Mouse (Mus musculus): ENCODE data around the gene Cgn.

The Cgn gene

DNA sequence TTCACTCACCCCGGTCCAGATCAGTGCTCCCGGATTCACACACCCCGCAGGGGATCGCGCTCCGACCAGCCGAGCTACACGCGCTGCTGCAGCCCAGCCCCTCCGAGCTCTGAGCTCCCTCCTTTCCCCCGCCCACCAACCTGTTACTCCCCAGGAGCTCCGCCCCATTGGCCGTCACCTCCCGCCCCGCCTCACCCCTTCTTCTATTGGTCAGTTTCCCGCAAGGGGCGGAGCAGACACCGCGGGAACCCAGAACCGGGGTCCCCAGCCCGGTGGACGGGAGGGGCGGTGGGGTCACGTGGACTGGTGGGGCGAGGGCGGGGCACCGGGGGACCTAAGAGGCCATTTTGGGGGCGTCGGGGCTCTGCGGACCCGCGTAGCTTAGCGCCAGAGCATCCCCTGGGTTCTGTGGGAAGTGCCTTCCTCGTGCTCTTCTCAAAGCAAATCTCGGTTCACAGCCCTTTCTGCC, at the start of gene Cgn:
Gene Cgn, minus strand, starts transcription at position 126 of the 469 bp plus-strand sequence.
- DNase-seq (ENCODE audit: extremely low read depth, low read depth, low spot score), result no peak

DNA sequence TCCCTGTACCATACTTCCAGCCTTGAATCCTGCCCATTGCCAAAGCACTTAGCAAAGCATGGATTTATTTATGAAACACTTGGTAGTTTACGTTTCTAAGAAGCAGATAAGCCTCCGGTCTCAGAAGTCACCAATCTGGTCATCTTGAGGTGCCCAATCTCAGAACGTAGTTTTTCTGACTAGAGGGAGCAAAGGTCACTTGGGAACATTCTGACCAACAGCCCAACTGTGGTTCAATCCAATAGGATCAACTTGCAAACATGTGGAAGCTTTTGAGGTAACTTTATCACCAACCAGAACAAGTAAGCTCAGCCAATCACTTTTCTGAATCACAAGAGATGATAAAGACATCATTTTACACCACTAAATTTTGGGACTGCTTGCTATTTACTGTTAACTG, 49.1 kb upstream of the Cgn start:
- DNase-seq (ENCODE audit: extremely low read depth, low read depth, low spot score), result no peak

DNA sequence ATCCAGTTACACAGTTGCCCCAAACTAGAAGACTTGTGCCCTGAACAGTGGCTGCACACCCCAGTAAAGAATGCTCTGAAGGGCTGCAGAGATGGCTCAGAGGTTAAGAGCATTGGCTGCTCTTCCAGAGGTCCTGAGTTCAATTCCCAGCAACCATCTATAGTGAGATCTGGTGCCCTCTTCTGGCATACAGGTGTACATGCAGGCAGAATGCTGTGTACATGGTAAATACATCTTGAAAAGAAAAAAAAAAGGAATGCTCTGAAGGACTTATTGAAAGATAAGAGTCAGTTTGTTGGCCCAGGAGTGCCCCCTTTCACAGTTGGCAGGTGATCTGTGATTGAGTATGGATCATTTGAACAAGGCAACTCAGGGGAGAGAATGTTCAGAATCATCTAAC, 47.1 kb upstream of the Cgn start:
- no peak for DNase-seq (ENCODE audit: extremely low read depth, low read depth, low spot score)

DNA sequence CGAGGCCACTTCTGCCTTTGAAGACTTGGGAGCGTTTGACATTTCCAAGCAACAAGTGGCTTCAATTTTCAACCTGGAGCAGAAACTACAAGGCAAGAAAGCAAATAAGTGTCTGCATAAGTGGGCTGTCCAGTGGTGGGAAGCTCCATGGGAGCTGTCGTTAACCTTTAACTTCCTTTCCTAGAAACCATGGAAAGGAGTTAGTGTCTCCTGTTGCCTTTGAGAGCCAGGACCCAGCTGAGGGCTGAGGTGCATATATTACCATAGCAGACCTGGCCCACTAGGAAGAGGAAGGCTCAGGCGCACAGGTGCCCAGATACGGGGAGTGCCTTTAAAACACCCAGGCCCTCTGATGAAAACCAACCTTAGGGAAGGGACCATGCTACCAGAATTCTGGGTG, 46.4 kb upstream of the Cgn start:
- no peak for DNase-seq (ENCODE audit: extremely low read depth, low read depth, low spot score)

DNA sequence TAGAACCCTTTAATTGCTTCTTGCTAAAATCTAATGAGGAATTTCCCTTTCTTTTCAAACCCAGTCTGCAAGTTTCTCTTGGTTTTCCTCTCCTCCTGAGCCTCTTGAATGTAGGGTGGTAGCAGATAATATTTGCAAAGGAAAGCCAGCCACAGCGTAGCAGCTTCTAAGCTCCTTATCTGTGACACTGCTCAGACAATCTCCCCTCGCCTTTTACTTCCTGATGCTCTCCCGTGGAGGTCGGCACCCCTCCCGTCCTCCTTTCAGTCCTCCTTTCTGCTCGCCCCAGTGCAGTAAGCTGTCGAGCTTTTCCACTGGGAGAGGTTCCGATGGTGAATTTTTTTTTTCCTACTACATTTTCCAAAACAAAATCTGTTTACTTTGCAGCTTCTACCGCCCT, 45.8 kb upstream of the Cgn start:
- DNase-seq (ENCODE audit: extremely low read depth, low read depth, low spot score), result no peak

DNA sequence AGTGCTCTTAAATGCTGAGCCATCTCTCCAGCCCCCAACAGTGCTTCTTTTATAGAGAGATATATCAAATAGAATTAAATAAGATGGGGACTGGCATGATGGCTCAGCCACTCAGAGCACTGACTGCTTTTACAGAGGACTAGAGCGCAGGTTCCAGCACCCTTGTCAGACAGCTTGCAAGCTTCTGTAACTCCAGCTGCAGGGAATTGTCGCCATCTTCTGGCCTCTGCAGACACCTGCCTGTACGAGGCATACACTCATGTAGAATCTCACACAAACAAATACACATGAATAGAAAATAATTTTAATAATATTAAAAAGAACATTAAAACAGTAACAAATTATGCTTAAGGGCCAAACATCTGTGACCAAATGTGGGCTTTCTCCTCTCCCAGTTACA, 37.8 kb upstream of the Cgn start:
- DNase-seq (ENCODE audit: extremely low read depth, low read depth, low spot score), result no peak

DNA sequence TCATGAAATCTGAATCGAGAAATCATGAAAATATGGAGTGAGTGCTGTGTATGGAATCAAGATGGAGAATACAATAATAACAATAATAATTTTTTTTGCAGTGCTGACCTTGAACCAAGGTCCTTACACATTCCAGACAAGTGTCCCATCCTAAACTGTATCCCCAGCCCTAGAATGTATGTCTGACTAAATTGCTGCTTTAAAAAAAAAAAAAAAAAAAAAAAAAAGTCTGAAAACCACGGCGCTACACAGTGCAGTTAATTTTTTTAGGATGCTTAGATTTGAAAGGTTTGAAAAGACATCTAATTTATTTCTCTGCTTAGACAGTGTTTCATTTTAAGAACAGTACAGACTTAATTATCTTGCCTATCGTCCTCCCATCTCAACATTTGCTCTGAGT, 35.8 kb upstream of the Cgn start:
- DNase-seq (ENCODE audit: extremely low read depth, low read depth, low spot score), result no peak

DNA sequence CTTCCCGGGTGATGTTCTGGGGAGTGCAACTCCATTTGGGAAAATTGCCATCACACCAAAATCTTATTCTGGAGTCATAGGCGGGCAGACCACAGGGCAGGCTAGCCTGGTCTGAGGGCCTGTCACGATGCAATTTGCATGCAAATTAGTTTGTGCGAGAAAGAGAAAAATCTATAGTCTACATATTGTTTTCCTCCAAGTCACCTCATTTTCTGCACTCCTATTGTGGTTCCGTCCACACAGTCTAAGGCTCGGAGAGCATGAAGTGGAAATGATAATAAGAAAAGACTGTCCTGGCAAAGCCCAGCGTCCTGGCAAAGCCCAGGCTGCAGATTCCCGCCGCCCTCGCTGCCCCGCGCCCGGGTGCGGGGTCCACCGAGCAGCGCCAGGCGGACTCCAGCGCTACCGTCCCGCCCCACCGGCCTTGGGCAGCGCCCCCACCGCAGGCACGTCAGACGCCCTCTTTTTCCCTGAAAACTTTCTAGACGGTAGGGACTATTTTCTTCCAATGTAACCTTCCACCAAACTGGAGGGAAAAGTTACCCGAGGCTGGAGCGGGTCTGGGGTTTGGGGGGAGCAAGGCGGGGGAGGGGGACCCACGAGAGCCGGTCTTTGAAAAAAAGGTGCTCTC, 34.8 kb upstream of the Cgn start:
- no peak for DNase-seq (ENCODE audit: extremely low read depth, low read depth, low spot score)

DNA sequence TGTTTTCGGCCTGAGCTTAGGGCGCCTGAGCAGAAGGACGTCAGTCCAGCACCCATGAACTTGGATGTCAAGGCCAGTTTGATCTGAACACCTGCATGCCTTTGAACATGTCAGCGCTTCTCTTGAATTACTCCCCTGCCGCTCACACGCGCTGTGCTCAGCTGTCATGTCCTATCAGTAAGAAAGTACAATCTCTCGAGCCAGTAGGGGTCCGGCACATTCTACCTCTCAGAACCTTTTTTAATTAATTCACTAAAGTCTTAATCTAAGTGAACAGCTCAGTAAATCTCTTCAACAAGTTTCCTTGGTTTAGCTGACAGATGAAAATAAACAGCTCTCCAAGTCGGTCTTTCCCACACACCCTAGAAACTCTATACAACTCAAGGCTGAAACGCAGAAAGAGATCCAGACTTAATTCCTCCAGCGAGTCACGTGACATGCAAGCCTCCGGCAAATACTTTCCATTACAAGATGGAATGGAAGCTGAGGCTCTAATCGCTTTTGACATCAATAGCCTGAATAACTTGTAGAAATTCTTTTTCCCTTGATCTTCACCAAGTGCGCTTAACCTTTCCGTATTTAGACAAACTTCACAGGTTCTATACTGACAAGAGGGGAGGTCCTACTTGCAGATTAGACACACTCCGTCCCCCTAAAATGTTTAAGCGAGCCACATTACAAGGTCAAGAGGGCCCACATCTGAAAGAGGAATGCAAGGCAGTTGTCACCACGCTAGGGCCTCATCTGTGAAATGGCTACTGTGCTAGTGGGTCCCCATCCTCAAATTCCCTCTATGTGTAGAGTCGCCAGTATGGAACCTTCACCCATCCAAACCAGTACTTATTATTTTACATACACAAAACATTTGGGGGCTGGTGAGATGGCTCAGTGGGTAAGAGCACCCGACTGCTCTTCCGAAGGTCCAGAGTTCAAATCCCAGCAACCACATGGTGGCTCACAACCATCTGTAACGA, 33.4 kb upstream of the Cgn start:
- DNase-seq (ENCODE audit: extremely low read depth, low read depth, low spot score), result no peak

DNA sequence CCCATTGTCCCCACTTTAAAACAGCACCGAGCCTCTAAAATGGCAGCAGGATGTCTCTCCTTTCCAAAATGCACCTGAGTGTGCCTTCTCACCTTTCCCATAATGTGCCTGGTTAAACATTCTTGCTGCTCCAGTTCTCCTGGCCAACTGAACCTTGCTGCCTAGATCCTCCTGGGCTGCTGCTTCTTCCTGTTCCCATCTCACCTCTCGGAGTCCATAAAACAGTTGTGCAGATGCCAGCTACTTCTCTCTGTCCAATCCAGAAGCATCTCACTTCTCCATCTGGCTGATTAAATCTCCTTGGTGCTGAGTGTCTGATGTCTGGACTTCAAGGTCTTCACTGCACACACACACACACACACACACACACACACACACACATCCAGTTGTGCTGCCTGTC, 31.4 kb upstream of the Cgn start:
- DNase-seq (ENCODE audit: extremely low read depth, low read depth, low spot score), result no peak

DNA sequence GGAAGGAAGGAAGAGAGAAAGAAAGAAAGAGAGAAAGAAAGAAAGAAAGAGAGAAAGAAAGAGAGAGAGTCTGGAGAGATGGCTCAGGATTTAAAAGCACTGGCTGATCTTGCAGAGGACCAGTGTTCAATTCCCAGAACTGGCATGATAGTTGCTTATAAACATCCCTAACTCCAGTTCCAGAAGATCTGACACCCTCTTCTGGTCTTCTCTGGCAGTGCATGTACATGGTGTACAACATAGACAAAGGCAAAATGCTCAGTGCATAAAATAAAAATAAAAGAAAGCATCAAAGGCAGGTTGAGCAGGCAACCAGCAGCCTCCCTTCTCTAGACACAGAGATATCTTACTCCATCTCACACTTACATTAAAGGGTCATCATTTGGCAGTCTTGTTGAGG, 29.3 kb upstream of the Cgn start:
- no peak for DNase-seq (ENCODE audit: extremely low read depth, low read depth, low spot score)

DNA sequence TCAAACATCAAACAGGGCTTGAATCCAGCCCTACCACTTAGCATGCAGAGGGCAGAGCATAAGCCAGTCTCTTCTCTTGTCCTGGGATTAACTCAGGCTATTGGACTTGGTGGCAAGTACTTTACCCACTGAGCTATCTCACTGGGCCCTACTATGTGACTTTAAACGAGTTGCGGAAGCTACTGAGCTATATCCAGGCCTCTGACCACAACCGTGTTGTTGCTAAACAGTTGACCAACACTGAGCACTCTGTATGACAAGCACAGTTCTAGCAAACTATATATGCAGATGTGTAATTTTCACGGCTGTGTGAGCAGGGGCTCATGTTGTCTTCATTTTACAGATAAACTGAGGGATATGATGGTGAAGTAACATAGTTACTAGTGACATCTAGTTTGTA, 28.4 kb upstream of the Cgn start:
- no peak for DNase-seq (ENCODE audit: extremely low read depth, low read depth, low spot score)

DNA sequence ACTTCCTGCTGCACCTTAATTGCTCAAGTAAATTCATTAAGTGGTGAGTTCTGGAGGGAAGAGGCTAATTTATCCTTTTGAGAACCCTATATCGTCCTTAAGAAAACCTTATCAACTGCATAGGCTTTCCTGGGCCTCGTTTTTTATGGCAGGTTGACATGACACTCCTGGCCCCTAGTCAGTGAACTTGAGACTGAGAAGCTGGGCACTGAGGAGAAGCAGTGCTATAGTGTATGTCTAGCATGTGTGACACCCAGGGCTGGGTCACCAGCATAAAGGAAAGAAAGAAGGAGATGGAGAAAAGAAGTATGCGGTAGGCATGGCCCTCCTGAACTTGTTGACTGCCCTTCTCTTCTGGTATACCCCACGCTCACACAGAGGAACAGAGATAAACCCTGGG, 27.8 kb upstream of the Cgn start:
- no peak for DNase-seq (ENCODE audit: extremely low read depth, low read depth, low spot score)

DNA sequence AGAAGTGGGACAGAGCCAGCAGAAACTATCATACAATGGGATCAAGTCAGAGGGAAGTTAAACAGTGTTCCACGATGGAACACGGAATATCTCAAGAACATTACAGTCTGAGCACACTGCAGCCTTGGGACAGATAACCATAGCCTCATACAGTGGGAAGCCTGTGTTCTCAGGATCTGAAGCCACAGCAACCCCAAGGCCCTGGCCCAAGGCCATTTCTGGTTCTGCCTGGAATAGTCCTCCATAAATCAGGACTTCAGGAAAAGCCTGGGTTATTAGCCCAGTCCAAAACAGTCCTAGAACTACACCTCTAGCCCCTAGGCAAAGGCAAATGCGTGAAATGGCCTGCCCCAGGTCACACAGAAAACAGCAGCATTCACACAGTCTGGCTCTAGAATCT, 27.4 kb upstream of the Cgn start:
- no peak for DNase-seq (ENCODE audit: extremely low read depth, low read depth, low spot score)

DNA sequence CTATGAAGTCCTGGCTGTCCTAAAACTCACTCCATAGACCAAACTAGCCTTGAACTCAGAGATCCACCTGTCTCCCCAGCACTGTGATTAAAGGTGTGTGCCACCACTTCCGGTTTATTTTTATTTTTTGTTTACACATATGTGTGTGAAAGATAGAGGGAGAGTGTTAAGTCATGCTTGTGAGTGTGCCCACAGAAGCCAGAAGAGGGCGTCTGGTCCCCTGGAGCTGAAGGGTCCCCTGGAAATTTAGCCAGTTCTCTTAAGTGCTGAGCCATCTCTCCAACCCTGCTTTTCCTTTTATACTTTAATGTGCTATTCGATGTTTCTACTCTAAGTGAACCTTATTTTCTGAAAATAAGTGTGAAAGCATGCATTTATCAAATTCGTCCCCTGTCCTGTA, 25.3 kb upstream of the Cgn start:
- no peak for DNase-seq (ENCODE audit: extremely low read depth, low read depth, low spot score)

DNA sequence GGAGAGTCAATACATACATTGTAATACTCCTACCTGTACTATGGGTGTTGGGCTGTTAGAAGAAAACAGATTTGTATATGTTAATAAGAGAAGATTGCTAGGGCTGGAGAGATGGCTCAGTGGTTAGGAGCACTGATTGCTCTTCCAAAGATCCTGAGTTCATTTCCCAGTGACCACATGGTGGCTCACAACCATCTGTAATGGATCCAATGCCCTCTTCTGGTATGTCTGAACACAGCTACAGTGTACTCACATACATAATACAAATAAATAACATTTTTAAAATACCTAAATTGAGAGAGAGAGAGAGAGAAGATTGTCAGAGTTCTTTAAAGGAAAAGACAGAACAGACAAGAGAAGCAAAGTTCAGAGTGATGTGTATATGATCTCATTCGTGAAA, 22.0 kb upstream of the Cgn start:
- DNase-seq (ENCODE audit: extremely low read depth, low read depth, low spot score), result no peak

DNA sequence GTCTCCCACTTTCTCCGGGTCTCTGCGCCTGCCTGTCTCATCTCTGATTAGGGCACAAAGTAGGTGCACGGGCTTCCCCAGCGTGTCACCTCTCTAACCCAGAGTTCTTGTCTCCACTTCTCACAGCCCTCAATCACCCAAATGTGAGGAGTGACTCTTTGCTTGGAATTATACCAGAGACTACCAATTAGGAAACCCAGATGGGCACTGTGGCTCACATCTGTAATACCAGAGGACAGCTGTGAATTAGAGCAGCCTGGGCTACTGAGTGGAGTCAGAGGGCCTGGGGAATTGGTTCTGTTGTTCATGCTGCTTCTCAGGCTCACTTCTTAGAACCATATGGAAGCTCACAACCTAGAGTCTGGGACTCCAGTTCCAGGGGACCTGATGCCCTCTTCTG, 18.7 kb upstream of the Cgn start:
- no peak for DNase-seq (ENCODE audit: extremely low read depth, low read depth, low spot score)

DNA sequence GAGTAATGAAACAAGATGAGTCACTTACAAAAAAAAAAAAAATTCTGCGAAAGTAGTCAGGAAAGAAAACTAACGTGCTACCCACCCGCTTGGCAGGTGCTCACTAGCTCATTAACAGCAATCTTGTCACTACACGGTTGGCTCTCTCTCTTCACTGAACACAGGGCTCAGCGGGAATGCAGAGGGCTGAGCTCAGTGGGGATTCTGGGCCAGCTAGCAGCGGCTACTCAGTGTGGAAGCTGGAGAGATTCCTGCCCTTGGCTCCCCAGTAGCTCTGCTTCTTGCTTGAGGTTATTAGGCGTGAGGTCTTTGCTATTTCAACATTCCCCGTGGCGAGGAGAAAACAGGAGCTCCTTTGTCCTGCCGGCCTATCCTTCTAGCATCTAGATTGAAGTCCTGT, 17.9 kb upstream of the Cgn start:
- DNase-seq (ENCODE audit: extremely low read depth, low read depth, low spot score), result no peak

DNA sequence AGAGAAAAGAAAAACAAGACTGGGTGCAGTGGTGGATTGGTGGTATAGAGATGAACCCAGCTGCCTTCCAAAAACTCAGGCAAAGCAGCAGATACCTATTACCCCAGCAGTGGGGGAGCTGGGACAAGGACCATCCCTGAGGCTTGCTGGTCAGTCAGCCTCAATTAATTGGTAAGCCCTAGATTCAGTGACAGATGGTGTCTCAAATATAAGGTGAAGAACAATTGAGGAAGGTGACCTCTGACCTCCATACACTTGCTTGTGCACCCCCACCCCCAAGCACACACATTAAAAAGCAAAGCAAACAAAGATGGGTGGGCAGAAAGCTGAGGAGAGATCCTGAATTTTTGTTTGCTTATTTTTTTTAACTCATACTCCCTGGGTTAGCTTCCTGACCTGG, 9.9 kb upstream of the Cgn start:
- DNase-seq (ENCODE audit: extremely low read depth, low read depth, low spot score), result no peak

DNA sequence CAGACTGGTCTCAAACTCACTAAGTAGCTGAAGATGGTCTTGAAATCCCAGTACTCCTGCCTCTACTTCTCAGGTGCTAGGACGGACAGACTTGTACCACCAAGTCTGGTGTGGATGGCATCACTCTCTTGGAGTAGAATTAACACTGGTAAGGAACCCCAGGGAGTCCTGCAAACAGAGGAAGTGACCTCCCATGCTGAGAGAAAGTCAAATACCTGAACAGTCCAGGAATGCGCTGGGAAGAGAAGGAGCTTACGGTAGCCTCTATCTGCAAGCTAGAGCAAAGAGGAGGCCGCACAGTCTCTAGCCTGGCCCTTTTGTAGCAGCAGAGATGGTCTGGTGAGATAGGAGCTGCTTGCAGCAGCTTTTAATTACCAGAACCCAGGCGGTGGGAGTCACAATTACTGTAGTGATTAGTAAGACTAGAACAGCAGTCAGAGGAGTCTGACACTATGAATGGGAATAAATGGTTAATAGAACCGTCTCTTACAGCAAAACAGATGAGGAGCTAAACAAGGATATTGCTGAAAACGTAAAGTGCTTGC, 9.4 kb upstream of the Cgn start:
- no peak for DNase-seq (ENCODE audit: extremely low read depth, low read depth, low spot score)

DNA sequence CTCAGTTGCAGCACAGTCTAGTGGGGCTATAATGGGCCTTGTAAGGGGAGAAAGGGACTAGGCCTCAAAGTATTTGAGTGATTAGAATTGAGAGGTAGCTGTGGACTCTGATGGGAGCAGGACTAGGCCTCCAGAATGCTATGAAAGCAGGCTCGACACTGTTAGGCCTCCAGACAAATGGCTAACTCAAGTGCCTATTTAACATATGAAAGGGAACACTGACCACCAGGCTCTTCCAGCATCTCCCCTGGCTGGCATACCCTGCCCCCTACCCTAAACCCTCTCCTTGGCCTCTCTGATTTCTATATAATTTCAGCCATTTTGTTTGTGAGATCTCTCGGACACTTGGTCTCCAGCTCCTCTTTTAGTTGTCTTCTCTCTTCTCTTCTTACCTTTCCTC, 8.1 kb upstream of the Cgn start:
- no peak for DNase-seq (ENCODE audit: extremely low read depth, low read depth, low spot score)

DNA sequence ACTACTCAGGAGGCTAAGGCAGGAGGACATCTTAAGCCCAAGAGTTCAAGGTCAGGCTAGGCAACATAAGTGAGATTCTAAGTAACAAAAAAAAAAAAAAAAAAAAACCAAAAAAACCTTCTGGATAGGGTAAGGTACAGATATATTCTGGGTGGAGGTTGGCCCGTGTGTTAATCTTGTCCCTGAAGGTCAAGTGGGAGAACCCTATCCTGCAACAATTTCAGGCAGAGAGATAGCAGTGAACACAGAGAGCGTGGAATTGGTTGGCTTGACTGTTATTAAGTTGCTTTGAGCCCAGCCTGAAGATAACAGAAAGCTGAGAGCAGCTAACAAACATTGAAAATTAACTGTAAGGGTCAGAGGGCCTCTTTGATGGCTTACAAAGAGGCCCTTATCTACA, 7.4 kb upstream of the Cgn start:
- no peak for DNase-seq (ENCODE audit: extremely low read depth, low read depth, low spot score)

All from fat pad, adult 2 months (tissue).